Mouse (Mus musculus) forebrain, embryonic 16.5 days (tissue): ENCODE results near the gene Rnf20. TPM values are rescaled to one million over a fixed set of nuclear protein-coding genes. Genes with fewer than 3 reads are reported as not detected.
A peak's percentile ranks its signal among the peaks of the same experiment; 100 is the strongest.

Experiments
- ATAC-seq: fragments of 200-750 bp; cut with Nextera tagmentation; 2 replicates; pipeline ENCODE4 v1.8.0; 2017; ENCODE audit warnings: mild to moderate bottlenecking, moderate library complexity
- H3K27ac ChIP-seq: fragments of 300-500 bp; sonication (generic); 2 replicates; pipeline ENCODE4 v1.5.1; 2014; ENCODE audit warnings: low read length, control low read depth
- H3K27me3 ChIP-seq: fragments of 300-500 bp; sonication (generic); replicated peaks from 2 replicates; pipeline ENCODE4 v1.6.1; 2014; ENCODE audit warnings: low read length; ENCODE audit not compliant: control insufficient read depth, insufficient read depth
- H3K36me3 ChIP-seq: fragments of 300-500 bp; sonication (generic); 2 replicates; pipeline ENCODE4 v1.6.1; 2014; ENCODE audit not compliant: control insufficient read depth, insufficient read depth
- H3K4me1 ChIP-seq: fragments of 300-500 bp; sonication (generic); replicated peaks from 2 replicates; pipeline ENCODE4 v1.6.1; 2014; ENCODE audit warnings: low read length; ENCODE audit not compliant: control insufficient read depth, insufficient read depth
- H3K4me2 ChIP-seq: fragments of 300-500 bp; sonication (generic); 2 replicates; pipeline ENCODE4 v1.6.1; 2014; ENCODE audit warnings: mild to moderate bottlenecking, low read length, control low read depth
- H3K4me3 ChIP-seq: fragments of 300-500 bp; sonication (generic); replicated peaks from 2 replicates; pipeline ENCODE4 v1.5.1; 2014; ENCODE audit warnings: mild to moderate bottlenecking, low read length, control low read depth
- H3K9ac ChIP-seq: fragments of 300-500 bp; sonication (generic); replicated peaks from 2 replicates; pipeline ENCODE4 v1.6.1; 2014; ENCODE audit warnings: low read depth, low read length, control low read depth
- H3K9me3 ChIP-seq: fragments of 300-500 bp; sonication (generic); 2 replicates; pipeline ENCODE4 v1.6.1; 2016; ENCODE audit warnings: low read length; ENCODE audit not compliant: control insufficient read depth
- WGBS: fragments of 180-500 bp; shearing (Covaris S2); extraction: QIAGEN DNeasy Blood & Tissue Kit; methylation state at CpG from one replicate; pipeline ENCODE4 v1.1.7; 2014; 5-methylcytosine and 5-hydroxymethylcytosine counted together
- polyA plus RNA-seq: library from polyadenylated mRNA; unstranded; fragments of >200 nt; fragmentation: Nextera tagmentation; extraction: Ambion mirVana; gene quantifications from 2 replicates; pipeline ENCODE4 v1.2.1, GENCODE M21; 2015

Rnf20 gene
- polyA plus RNA-seq, 1 experiment from 2014 or later: 57.9 TPM

DNA sequence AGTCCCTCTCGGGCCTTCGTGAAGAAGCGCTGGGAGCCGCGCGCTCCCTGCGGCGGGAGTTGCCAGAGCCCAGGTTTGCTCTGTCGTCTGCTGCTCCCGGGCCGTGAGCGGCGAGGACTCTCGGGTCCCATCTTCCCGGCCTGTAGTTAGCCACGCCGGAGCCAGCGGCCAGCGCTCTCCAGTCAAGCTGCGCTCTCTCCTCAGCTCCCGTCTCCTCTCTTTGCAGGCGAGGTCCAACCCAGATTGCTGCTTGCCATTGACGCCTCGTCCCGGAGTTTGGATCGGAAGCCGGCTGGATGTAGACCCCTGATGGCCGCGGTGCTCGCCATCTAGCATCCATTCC lies 304 bp downstream of the Rnf20 start:
- H3K9ac ChIP-seq: peak overlapping the region; percentile 82
- no peak; the same call in 1 of the 2 replicates for ATAC-seq
- under 1% methylated on average over 30 of the region's 30 CpGs for WGBS
- peak overlapping the region; percentile 86 for H3K27ac ChIP-seq
- peak overlapping the region; percentile 94 for H3K4me2 ChIP-seq
- H3K4me3 ChIP-seq: peak overlapping the region; percentile 70
- peaks cover 20% of the 10 kb centered on the region for H3K36me3 ChIP-seq
- peaks cover 16% of the 10 kb centered on the region for H3K4me1 ChIP-seq
- no peaks in the 10 kb centered on the region for H3K9me3 ChIP-seq
- no peaks in the 10 kb centered on the region for H3K27me3 ChIP-seq

DNA sequence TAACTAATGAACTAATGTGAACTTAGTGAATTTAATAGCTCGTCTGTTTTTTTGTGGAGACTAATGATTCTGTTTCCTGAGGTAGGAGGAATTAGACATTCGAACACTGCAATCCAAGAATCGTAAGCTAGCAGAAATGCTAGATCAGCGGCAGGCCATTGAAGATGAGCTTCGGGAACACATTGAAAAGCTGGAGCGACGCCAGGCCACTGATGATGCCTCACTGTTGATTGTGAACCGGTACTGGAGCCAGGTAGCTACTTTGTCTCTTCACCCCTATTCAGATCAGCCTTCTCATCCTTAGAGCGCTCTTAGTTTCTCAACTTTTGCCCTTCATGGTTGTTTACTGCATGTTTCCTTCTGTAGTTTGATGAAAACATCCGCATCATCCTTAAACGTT lies 6.0 kb downstream of the Rnf20 start:
- no peak for ATAC-seq
- no peak overlapping the region for H3K4me3 ChIP-seq
- no peak overlapping the region for H3K4me2 ChIP-seq
- H3K9me3 ChIP-seq: no peaks in the 10 kb centered on the region
- peaks cover 41% of the 10 kb centered on the region for H3K36me3 ChIP-seq
- no peaks in the 10 kb centered on the region for H3K27me3 ChIP-seq
- H3K9ac ChIP-seq: no peak overlapping the region
- peaks cover 13% of the 10 kb centered on the region for H3K4me1 ChIP-seq
- no peak overlapping the region for H3K27ac ChIP-seq
- 89% methylated on average over 11 of the region's 11 CpGs for WGBS

DNA sequence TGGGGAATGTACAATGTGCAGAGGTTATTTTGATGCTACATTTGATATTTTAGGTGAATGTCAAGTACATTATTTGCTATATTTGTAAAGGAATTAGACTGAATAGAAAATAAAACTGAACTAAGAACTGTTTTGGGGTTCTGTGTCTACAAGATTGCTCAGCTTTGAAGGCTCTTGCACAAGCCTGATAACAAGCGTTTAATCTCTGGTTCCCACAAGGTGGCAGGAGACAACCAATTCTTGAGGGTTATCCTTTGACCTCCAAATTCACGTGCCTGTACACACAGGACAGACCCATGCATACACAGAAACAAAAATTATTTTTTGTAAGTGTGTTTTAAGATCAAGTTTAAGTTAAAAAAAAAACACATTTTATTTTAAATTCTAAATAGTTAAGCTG lies 8.1 kb downstream of the Rnf20 start:
- ATAC-seq: no peak
- H3K27me3 ChIP-seq: no peaks in the 10 kb centered on the region
- no peaks in the 10 kb centered on the region for H3K4me1 ChIP-seq
- no peaks in the 10 kb centered on the region for H3K9me3 ChIP-seq
- H3K4me2 ChIP-seq: no peak overlapping the region
- no peak overlapping the region for H3K4me3 ChIP-seq
- peaks cover 46% of the 10 kb centered on the region for H3K36me3 ChIP-seq
- H3K9ac ChIP-seq: no peak overlapping the region
- H3K27ac ChIP-seq: no peak overlapping the region
- WGBS: 73% methylated on average over 2 of the region's 2 CpGs

DNA sequence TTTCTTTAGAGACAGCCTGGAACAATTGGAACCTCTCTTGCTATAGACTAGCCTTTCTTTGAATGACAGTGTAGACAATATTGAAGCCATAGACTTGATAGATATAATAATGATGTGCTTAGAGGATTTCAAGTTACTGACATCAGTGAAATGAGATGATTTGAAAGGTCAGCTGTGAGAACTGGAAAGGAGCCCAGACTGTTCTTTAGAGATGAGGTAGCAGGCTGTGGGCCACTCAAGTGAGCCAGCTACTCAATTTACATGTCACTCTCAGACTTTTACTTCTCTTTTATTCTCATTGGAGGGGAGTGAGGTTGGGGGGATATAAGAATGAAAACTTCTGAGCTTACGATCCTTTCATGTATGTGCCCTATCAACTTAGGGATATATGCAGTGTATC lies 27.6 kb downstream of the Rnf20 start:
- peak; percentile 49; the same call in 1 of the 2 replicates for ATAC-seq
- H3K36me3 ChIP-seq: peaks cover 26% of the 10 kb centered on the region
- no peak overlapping the region for H3K9ac ChIP-seq
- H3K4me2 ChIP-seq: no peak overlapping the region
- no peaks in the 10 kb centered on the region for H3K27me3 ChIP-seq
- H3K9me3 ChIP-seq: no peaks in the 10 kb centered on the region
- H3K4me3 ChIP-seq: no peak overlapping the region
- H3K27ac ChIP-seq: no peak overlapping the region
- H3K4me1 ChIP-seq: no peaks in the 10 kb centered on the region; the same call in 1 of the 2 replicates
- 56% methylated on average over 1 of the region's 1 CpGs for WGBS

DNA sequence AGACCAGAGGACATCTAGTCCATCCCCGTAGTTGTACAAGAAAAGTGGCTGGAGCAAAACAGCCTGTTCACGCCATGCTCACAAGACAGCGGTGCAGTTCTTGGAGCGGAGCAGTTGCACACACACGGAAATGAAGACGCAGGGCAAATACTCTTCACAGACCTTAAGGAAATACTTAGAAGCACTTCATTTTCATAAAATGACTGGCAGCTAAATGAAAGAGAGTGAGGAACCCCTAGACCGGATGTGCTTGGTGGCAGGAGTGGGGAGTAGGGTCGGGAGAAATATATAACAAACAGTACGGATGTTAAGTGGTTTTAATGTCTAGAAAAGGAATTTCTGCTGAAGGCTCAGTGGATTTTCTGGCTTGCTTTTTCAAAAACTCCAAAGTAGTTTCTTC lies 29.9 kb downstream of the Rnf20 start:
- no peaks in the 10 kb centered on the region; the same call in 1 of the 2 replicates for H3K4me1 ChIP-seq
- H3K9ac ChIP-seq: no peak overlapping the region
- H3K27me3 ChIP-seq: no peaks in the 10 kb centered on the region
- 96% methylated on average over 9 of the region's 9 CpGs for WGBS
- no peak overlapping the region for H3K4me2 ChIP-seq
- no peaks in the 10 kb centered on the region for H3K9me3 ChIP-seq
- peaks cover 16% of the 10 kb centered on the region for H3K36me3 ChIP-seq
- no peak for ATAC-seq
- no peak overlapping the region for H3K4me3 ChIP-seq
- no peak overlapping the region for H3K27ac ChIP-seq

DNA sequence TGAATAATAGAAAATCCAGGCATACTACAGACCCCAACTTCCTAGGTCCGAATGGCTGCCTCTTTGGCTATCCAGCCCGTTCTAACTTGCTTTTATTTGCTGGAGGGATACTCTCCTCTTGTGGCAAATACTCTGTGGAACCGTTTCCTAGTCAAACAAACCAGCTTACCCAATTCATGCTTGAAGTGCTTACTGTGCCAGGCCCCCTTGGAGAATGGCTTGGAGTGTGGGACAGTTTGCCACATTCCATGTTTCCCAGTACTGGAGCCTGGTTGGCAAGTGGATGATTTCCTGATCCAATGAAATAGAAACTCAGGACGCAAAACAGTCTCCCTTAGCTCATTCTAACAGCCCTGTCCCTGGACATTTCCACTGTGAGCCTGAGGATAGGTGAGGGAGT lies 30.4 kb downstream of the Rnf20 start:
- H3K4me2 ChIP-seq: no peak overlapping the region
- WGBS: 93% methylated on average over 4 of the region's 4 CpGs
- H3K36me3 ChIP-seq: peaks cover 16% of the 10 kb centered on the region
- no peaks in the 10 kb centered on the region; the same call in 1 of the 2 replicates for H3K4me1 ChIP-seq
- no peaks in the 10 kb centered on the region for H3K27me3 ChIP-seq
- H3K9me3 ChIP-seq: no peaks in the 10 kb centered on the region
- no peak for ATAC-seq
- no peak overlapping the region for H3K9ac ChIP-seq
- H3K27ac ChIP-seq: no peak overlapping the region
- H3K4me3 ChIP-seq: no peak overlapping the region

DNA sequence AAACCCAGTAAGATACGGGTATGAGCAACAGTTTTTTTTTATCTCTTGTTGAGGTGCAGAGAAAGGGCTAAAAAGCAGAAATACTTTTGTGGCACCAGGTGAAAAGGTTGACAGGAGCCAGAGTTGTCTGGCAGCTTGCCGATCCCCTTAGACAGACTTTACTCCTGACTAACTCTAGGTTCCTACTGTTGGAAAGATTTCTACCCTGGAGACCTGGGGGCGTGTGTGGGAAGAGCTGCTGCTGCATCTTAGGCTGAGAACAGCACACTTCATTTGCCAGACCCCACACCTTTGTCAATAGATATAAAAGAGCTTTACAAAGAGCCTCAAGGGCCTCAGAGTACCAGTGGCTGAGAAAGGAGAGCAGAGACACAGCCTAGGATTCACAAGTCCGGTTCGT lies 33.0 kb downstream of the Rnf20 start:
- H3K9me3 ChIP-seq: no peaks in the 10 kb centered on the region
- 82% methylated on average over 5 of the region's 5 CpGs for WGBS
- H3K9ac ChIP-seq: no peak overlapping the region
- peaks cover 4% of the 10 kb centered on the region for H3K36me3 ChIP-seq
- ATAC-seq: no peak
- H3K4me2 ChIP-seq: no peak overlapping the region
- H3K27me3 ChIP-seq: no peaks in the 10 kb centered on the region
- H3K4me1 ChIP-seq: no peaks in the 10 kb centered on the region
- H3K4me3 ChIP-seq: no peak overlapping the region
- H3K27ac ChIP-seq: no peak overlapping the region

DNA sequence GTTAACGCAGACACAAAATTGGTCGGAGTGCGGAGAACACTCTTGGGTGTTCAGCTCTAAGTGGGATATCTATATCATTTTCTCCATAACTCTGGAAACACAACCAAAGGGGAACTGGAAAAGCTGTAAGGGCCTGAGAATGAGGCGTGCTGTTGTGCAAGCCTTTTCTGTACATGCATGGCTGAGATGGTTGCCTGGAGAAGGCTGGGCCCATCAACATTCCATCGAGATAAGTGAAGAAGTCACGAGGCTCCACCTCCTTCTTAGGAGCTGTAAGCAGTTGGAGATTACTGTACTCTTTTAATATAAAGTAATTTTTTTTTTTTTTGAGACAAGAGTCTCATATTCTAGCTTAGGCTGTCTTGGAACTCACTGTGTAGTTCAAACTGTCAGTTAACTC lies 44.3 kb downstream of the Rnf20 start:
- Histone ChIP-seq H3K4me3 (no peak overlapping the region), H3K4me1 (no peaks in the 10 kb centered on the region), H3K27ac (no peak overlapping the region), H3K9ac (no peak overlapping the region), H3K9me3 (no peaks in the 10 kb centered on the region), H3K36me3 (no peaks in the 10 kb centered on the region), H3K4me2 (no peak overlapping the region), H3K27me3 (no peaks in the 10 kb centered on the region)
- WGBS: 95% methylated on average over 6 of the region's 6 CpGs
- ATAC-seq: no peak

DNA sequence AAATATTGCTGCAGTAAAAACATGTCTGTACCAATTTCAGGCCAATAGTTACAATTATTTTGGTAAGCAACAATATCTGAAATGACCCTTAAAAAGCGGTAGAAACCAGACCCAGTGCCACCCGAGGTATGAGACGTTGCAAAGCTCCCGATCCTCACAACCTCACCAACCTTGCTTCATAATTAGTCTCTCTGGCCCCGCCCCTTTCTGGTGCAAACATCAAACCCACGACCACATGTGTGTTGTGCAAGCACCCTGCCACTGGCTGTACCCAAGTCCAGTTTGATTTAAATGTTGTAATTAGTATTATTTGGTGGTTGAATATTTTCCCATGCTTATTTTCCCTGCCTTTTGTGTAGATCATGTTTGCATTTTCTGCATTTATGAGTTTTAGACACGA lies 45.0 kb downstream of the Rnf20 start:
- no peak for ATAC-seq
- Histone ChIP-seq H3K4me2 (no peak overlapping the region), H3K36me3 (no peaks in the 10 kb centered on the region), H3K4me3 (no peak overlapping the region), H3K9me3 (no peaks in the 10 kb centered on the region), H3K27me3 (no peaks in the 10 kb centered on the region), H3K4me1 (no peaks in the 10 kb centered on the region), H3K9ac (no peak overlapping the region), H3K27ac (no peak overlapping the region)
- WGBS: 67% methylated on average over 7 of the region's 7 CpGs

DNA sequence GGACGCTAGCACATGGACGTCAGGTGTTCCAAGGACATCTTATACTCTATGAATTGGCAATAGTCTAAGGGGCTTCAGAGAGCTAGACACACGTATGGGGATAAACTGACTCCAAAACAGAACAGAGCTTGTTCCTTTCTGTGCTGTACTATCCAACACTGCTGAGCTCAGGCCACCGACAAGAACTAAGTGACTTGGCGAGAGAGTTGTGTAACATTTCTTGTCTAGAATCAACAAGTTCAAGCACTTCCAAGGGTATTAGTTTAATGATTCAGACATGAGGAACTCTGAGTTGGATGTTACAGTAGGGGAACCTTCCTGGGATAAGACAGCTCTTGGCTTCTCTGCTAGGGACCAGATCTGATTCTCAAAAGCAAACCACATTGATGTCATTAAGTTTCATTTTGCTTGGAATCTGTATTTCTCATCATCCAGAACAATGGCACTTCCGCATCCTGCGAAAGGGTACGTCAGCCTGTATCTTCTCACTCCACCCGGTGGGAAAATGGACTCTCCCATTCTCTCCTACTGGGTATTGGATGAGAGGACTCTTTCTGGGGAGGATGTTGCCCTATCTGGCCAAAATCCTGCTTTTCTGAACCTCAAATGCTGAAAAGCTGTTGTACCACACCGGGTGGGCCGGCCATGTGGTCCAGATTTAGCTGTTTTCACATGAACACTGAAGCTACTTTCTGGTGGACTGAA lies 48.5 kb downstream of the Rnf20 start:
- no peaks in the 10 kb centered on the region for H3K36me3 ChIP-seq
- H3K9me3 ChIP-seq: no peaks in the 10 kb centered on the region
- no peaks in the 10 kb centered on the region for H3K27me3 ChIP-seq
- WGBS: 91% methylated on average over 11 of the region's 11 CpGs
- no peak overlapping the region for H3K4me2 ChIP-seq
- no peak overlapping the region for H3K9ac ChIP-seq
- H3K27ac ChIP-seq: no peak overlapping the region
- no peak overlapping the region for H3K4me3 ChIP-seq
- ATAC-seq: no peak
- H3K4me1 ChIP-seq: no peaks in the 10 kb centered on the region
